In genomic region chr10:83540092-83540491, GRCm38 (mm10) we compare ENCODE assay signal across 12 mouse cellular contexts. TPM values are rescaled to one million over a fixed set of nuclear protein-coding genes. Genes with fewer than 3 reads are reported as not detected.
DNase-seq lines count a peak whose midpoint lies in the region; ATAC-seq and TF ChIP-seq lines count a peak whose summit lies in the region.
"Had no signal": no experiment of that assay in that cellular context is flagged by ENCODE, and none has a peak within 500 bp of the region (broad histone marks: within the 10 kb centered on the region; RNA-seq: fewer than 3 reads in every experiment).

No protein-coding gene starts in this region.

- no peak for TF ChIP-seq POLR2A in limb, embryonic 14.5 days (IDR thresholded peaks at IDR 0.05; ENCODE audit: borderline replicate concordance, extremely low read depth, insufficient read depth, insufficient read length)

- no peaks in the 10 kb centered on the region for H3K27me3 ChIP-seq in heart, embryonic 11.5 days (ENCODE audit: control insufficient read depth, insufficient read depth, low read length)
- H3K27me3 ChIP-seq in limb, embryonic 14.5 days (ENCODE audit: control insufficient read depth, insufficient read depth, low read length) = no peaks in the 10 kb centered on the region
- H3K27me3 ChIP-seq in limb, embryonic 10.5 days (ENCODE audit: low read depth, poor library complexity, severe bottlenecking) = no peaks in the 10 kb centered on the region

- H3K9me3 ChIP-seq in heart, embryonic 11.5 days (replicated peaks; ENCODE audit: control insufficient read depth, low read length) = no peaks in the 10 kb centered on the region
- H3K9me3 ChIP-seq in limb, embryonic 14.5 days (ENCODE audit: control insufficient read depth, low read length) = no peaks in the 10 kb centered on the region
- no peaks in the 10 kb centered on the region for H3K9me3 ChIP-seq in limb, embryonic 10.5 days (replicated peaks)
- H3K9me3 ChIP-seq: embryonic facial prominence, embryonic 15.5 days had no signal

- peaks cover 4% of the 10 kb centered on the region; the same call in 1 of the 2 replicates for H3K4me1 ChIP-seq in heart, embryonic 11.5 days (ENCODE audit: control insufficient read depth, insufficient read depth, low read length)
- H3K4me1 ChIP-seq in limb, embryonic 14.5 days (ENCODE audit: control insufficient read depth, insufficient read depth, low read length) = peaks cover 6% of the 10 kb centered on the region
- peaks cover 7% of the 10 kb centered on the region for H3K4me1 ChIP-seq in limb, embryonic 10.5 days

- H3K36me3 ChIP-seq in heart, embryonic 11.5 days (ENCODE audit: control insufficient read depth, insufficient read depth, low read length) = no peaks in the 10 kb centered on the region
- no peaks in the 10 kb centered on the region for H3K36me3 ChIP-seq in limb, embryonic 14.5 days (ENCODE audit: control insufficient read depth, insufficient read depth, low read length)
- H3K36me3 ChIP-seq in limb, embryonic 10.5 days = no peaks in the 10 kb centered on the region
- H3K36me3 ChIP-seq: embryonic facial prominence, embryonic 15.5 days had no signal

- 13% methylated on average over 3 of the region's 3 CpGs for WGBS in heart, embryonic 11.5 days (ENCODE audit: insufficient replicate concordance)
- WGBS in limb, embryonic 14.5 days = 51% methylated on average over 3 of the region's 3 CpGs
- 77% methylated on average over 3 of the region's 3 CpGs for WGBS in limb, embryonic 10.5 days

- DNase-seq in heart, adult 9 months (ENCODE audit: low spot score in 2 of 2) = no peak
- DNase-seq in limb, embryonic 14.5 days (ENCODE audit: low spot score) = peak; percentile 48
- no peak for DNase-seq in limb, embryonic 10.5 days (ENCODE audit: low spot score)
- DNase-seq in MEL-GATA-1-ER (ENCODE audit: extremely low read depth, low read depth) = peak; percentile 29
- no peak for DNase-seq in frontal cortex, postnatal 25 days (ENCODE audit: low spot score in 2 of 2)
- no peak for DNase-seq in thymus, postnatal 36 days
- DNase-seq: cerebellum, adult 9-10 months; forebrain, postnatal 0 days; kidney, adult 18-20 months had no signal

- ATAC-seq in heart, embryonic 11.5 days (replicated peaks; ENCODE audit: insufficient number of reproducible peaks, low FRiP score, low TSS enrichment) = no peak
- ATAC-seq in limb, embryonic 14.5 days (ENCODE audit: low FRiP score, low read depth) = no peak
- ATAC-seq in megakaryocyte-erythroid progenitor cell, adult 5-6 weeks (replicated peaks; ENCODE audit: low FRiP score, low TSS enrichment, poor library complexity, severe bottlenecking) = 0 out of 2 replicates have a peak, but pooled peaks have one; percentile 48
- ATAC-seq: forebrain, postnatal 0 days had no signal

- H3K4me3 ChIP-seq in heart, embryonic 11.5 days (ENCODE audit: low read depth, low read length) = no peak overlapping the region
- no peak overlapping the region for H3K4me3 ChIP-seq in limb, embryonic 14.5 days (replicated peaks; ENCODE audit: low read length)
- H3K4me3 ChIP-seq in limb, embryonic 10.5 days = no peak overlapping the region
- H3K4me3 ChIP-seq: embryonic facial prominence, embryonic 15.5 days had no signal

- no peak overlapping the region for H3K4me2 ChIP-seq in heart, embryonic 11.5 days
- H3K4me2 ChIP-seq in limb, embryonic 14.5 days (replicated peaks; ENCODE audit: low read depth, low read length, severe bottlenecking) = no peak overlapping the region
- H3K4me2 ChIP-seq: embryonic facial prominence, embryonic 15.5 days had no signal

- peak overlapping the region; percentile 59; the same call in 1 of the 2 replicates for H3K27ac ChIP-seq in heart, embryonic 11.5 days (ENCODE audit: low read depth, low read length)
- H3K27ac ChIP-seq in limb, embryonic 14.5 days (replicated peaks; ENCODE audit: low read depth, low read length) = no peak overlapping the region
- H3K27ac ChIP-seq in limb, embryonic 10.5 days = no peak overlapping the region
- H3K27ac ChIP-seq: embryonic facial prominence, embryonic 15.5 days had no signal

- no peak overlapping the region for H3K9ac ChIP-seq in heart, embryonic 11.5 days (ENCODE audit: low read depth, low read length)
- no peak overlapping the region for H3K9ac ChIP-seq in limb, embryonic 14.5 days (ENCODE audit: low read depth, low read length, severe bottlenecking)
- H3K9ac ChIP-seq: embryonic facial prominence, embryonic 15.5 days; forebrain, postnatal 0 days had no signal

RNA-seq across cellular contexts. Expression of gene Washc4, which starts 3.5 kb away (rescaled TPM):
- 26.8 TPM in 2 replicates for polyA plus RNA-seq in heart, embryonic 11.5 days (2014; fragmentation: Nextera tagmentation; extraction: Ambion mirVana)
- polyA plus RNA-seq in limb, embryonic 14.5 days (2012; rRNA removed) = 14.2 and 16.4 TPM in 2 replicates
- polyA plus RNA-seq in limb, embryonic 14.5 days (2014; fragmentation: Nextera tagmentation; extraction: Ambion mirVana) = 36.2 and 39.3 TPM in 2 replicates
- polyA plus RNA-seq in limb, embryonic 10.5 days (2016; fragmentation: Nextera tagmentation; extraction: Ambion mirVana) = 31.2 and 32.3 TPM in 2 replicates
- 10.7 and 11.2 TPM in 2 replicates for total RNA-seq in megakaryocyte-erythroid progenitor cell, adult 5-6 weeks (2014; fragmentation: Nextera tagmentation)
- total RNA-seq in megakaryocyte-erythroid progenitor cell, adult 5-6 weeks (2017) = 20.1 and 24.5 TPM in 2 replicates

RNA-seq across cellular contexts. Expression of gene Aldh1l2, which starts 6.2 kb away (rescaled TPM):
- 8.0 and 12.1 TPM in 2 replicates for polyA plus RNA-seq in heart, embryonic 11.5 days (2014; fragmentation: Nextera tagmentation; extraction: Ambion mirVana)
- polyA plus RNA-seq in limb, embryonic 14.5 days (2012; rRNA removed) = 5.9 and 6.2 TPM in 2 replicates
- polyA plus RNA-seq in limb, embryonic 14.5 days (2014; fragmentation: Nextera tagmentation; extraction: Ambion mirVana) = 3.4 and 5.5 TPM in 2 replicates
- 0.87 and 0.90 TPM in 2 replicates for polyA plus RNA-seq in limb, embryonic 10.5 days (2016; fragmentation: Nextera tagmentation; extraction: Ambion mirVana)
- not detected in 2 replicates for total RNA-seq in megakaryocyte-erythroid progenitor cell, adult 5-6 weeks (2014; fragmentation: Nextera tagmentation)
- total RNA-seq in megakaryocyte-erythroid progenitor cell, adult 5-6 weeks (2017) = not detected in 2 replicates

Comparison
In these comparisons a context has a peak if more than half of its experiments do, and no peak if none do; other contexts are left out.
1. DNase-seq: peak in limb, embryonic 14.5 days (single experiment) and MEL-GATA-1-ER (single experiment); none in heart, adult 9 months (0 of 2), limb, embryonic 10.5 days (single experiment), frontal cortex, postnatal 25 days (0 of 2) and thymus, postnatal 36 days (0 of 2).